Mouse (Mus musculus) cerebellum, adult 9-10 months (tissue): Measurements from ENCODE around the gene Tprn.

Experiments
- DNase-seq: peaks from one replicate; pipeline ENCODE4 v3.0.0; 2022

Tprn gene

GRCm38 (mm10) chr2:25298046-25298445, 35.6 kb downstream of the Tprn start:
- DNase-seq, result peak; percentile 72

- DNase-seq, result no peak
Observed at GRCm38 (mm10) chr2:25303452-25303851, 41.0 kb downstream of the Tprn start.

GRCm38 (mm10) chr2:25303931-25304656, 41.7 kb downstream of the Tprn start:
- DNase-seq, result peak; percentile 92

GRCm38 (mm10) chr2:25304657-25305541, 42.5 kb downstream of the Tprn start:
- DNase-seq, result no peak

- no peak for DNase-seq
Observed at GRCm38 (mm10) chr2:25305587-25306359, 43.4 kb downstream of the Tprn start.

GRCm38 (mm10) chr2:25310180-25310579, 47.8 kb downstream of the Tprn start:
- no peak for DNase-seq

- no peak for DNase-seq
Observed at GRCm38 (mm10) chr2:25310969-25311368, 48.6 kb downstream of the Tprn start.

GRCm38 (mm10) chr2:25311491-25311891, 49.1 kb downstream of the Tprn start:
- DNase-seq, result no peak

GRCm38 (mm10) chr2:25318119-25318966, 55.9 kb downstream of the Tprn start:
- DNase-seq, result peak; percentile 79

GRCm38 (mm10) chr2:25318971-25319773, 56.8 kb downstream of the Tprn start, which contains the start of gene Grin1:
Gene Grin1, minus strand, starts transcription at chr2:25319187.
- DNase-seq, result peak; percentile 91
